Mouse (Mus musculus): Measurements from ENCODE around the gene Olfr389.

Olfr389 gene

DNA sequence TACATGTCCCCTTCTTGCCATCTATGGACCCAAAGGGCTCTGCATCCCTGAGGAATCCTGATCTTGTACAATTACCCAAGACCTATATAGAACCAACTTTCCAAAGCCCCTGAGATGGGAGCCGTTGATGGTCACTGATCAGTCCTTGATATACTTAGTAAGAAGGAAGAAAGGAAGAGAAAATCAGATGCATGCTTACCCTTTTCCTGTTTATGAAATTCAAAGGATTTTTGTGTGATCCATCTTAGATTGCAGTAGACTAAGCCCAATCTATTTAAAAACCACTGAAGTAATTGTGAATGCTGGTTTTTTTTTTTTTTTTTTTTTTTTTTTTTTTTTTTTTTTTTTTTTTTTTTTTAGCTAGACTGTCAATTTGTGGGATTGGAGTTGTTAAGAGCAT lies at the start of gene Olfr389:
Olfr389 (minus strand) TSS at position 101 of the 400 bp plus-strand sequence.
- no peak for DNase-seq (ENCODE audit: low spot score in 2 of 2)

DNA sequence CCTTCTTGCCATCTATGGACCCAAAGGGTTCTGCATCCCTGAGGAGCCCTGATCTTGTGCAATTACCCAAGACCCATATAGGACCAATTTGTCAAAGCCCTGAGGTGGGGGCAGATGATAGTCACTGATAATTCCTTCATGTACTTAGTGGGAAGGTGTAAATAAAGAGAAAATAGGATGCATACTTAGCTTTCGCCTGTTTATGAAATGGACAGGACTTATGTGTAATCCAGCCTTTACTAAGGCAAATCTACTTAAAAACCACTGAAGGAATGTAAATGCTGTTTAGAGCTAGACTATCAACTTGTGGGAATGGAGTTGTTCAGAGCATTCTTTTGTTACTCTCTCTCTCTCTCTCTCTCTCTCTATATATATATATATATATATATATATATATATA lies 36.4 kb upstream of the Olfr389 start, which contains the start of gene Olfr392:
Olfr392 (minus strand) TSS at position 101 of the 400 bp plus-strand sequence.
- DNase-seq (ENCODE audit: low spot score in 2 of 2) = no peak

DNA sequence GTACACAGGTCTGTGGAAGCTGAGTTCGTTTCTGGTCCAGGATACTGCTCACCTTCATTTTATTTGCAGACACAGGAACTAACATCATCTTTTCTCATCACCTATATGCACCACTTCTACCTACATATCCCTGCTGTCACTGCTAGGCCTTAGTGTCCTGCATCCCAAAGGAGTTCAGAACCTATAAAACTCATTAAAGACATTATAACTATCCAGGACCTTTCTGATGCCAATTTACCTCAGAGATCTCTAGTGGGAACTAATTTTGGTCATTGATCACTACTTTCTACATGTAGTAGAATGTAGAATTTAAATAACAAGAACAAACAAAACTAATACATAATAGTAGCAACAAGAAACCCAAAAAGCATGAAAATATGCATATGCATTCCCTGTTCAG lies 22.4 kb upstream of the Olfr389 start, which contains the start of gene Olfr391-ps:
Olfr391-ps (minus strand) TSS at position 101 of the 400 bp plus-strand sequence.
- DNase-seq (ENCODE audit: low spot score in 2 of 2) = no peak

DNA sequence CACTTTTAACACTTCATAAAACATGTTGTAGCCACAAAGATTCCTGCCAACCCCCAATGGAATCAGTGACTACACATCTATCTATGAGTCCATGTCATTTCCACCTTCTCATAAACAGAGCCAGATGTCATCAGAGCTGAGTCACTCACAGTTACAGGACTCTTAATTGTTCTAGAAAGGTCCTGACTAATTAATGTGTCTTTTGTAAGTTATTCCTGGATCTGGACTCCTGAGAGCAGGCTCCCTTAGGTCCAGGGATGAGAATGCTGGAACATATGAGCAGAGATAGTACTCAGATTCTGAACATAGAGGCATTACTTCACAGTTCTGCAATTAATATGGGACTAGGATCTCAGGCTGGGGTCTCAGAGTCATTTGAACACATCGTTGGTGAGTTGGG lies 2.2 kb upstream of the Olfr389 start, which contains the start of gene Olfr390:
Olfr390 (plus strand) TSS at position 301 of the 400 bp plus-strand sequence.
- no peak for DNase-seq (ENCODE audit: low spot score in 2 of 2)

DNA sequence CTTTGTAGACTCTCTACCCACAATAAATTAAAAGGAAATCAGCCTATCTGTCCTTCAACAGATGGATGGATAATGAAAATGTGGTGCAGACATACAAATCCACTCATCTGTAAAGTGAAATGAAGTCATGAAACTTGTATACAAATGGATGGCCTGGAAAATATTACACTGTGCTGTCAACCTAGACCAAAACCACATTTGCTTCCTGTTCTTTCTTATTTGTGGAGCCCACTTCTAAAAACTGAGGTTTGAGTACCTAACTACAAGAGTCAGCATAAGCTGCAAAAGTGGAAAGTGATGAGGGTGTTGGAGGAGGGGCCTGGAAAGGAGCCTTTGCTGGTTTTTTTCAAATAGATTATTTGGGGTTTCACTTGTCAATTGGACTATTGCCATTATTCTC lies 21.4 kb downstream of the Olfr389 start:
- DNase-seq (ENCODE audit: low spot score in 2 of 2) = no peak
